Mouse (Mus musculus) right cerebral cortex, adult 18-20 months (tissue): ENCODE results near the gene Pcdh17.
A peak's percentile ranks its signal among the peaks of the same experiment; 100 is the strongest.

ENCODE experiments used
- DNase-seq: peaks from one replicate; pipeline ENCODE4 v3.0.0; 2022; ENCODE audit warnings: mixed read lengths

Gene Pcdh17

GRCm38 (mm10) chr14:84480546-84480945 is 37.2 kb downstream of the Pcdh17 start:
- DNase-seq, result no peak

GRCm38 (mm10) chr14:84484350-84484749 is 41.0 kb downstream of the Pcdh17 start:
- no peak for DNase-seq

- no peak for DNase-seq
These were observed 67.6 kb downstream of the Pcdh17 start for GRCm38 (mm10) chr14:84511010-84511409.

- DNase-seq, result no peak
These were observed 89.0 kb downstream of the Pcdh17 start for GRCm38 (mm10) chr14:84532397-84532796.

GRCm38 (mm10) chr14:84535264-84535663 is 91.9 kb downstream of the Pcdh17 start:
- no peak for DNase-seq

- peak; percentile 49 for DNase-seq
These were observed 98.5 kb downstream of the Pcdh17 start for GRCm38 (mm10) chr14:84541838-84542237.

- no peak for DNase-seq
These were observed 102.6 kb downstream of the Pcdh17 start for GRCm38 (mm10) chr14:84545968-84546367.

GRCm38 (mm10) chr14:84547513-84548194 is 104.3 kb downstream of the Pcdh17 start:
- peak; percentile 60 for DNase-seq

GRCm38 (mm10) chr14:84551546-84551945 is 108.2 kb downstream of the Pcdh17 start:
- DNase-seq, result no peak

GRCm38 (mm10) chr14:84571071-84571470 is 127.7 kb downstream of the Pcdh17 start:
- no peak for DNase-seq
